Comparison of ENCODE assay signal across 8 mouse cellular contexts in the genomic region with DNA sequence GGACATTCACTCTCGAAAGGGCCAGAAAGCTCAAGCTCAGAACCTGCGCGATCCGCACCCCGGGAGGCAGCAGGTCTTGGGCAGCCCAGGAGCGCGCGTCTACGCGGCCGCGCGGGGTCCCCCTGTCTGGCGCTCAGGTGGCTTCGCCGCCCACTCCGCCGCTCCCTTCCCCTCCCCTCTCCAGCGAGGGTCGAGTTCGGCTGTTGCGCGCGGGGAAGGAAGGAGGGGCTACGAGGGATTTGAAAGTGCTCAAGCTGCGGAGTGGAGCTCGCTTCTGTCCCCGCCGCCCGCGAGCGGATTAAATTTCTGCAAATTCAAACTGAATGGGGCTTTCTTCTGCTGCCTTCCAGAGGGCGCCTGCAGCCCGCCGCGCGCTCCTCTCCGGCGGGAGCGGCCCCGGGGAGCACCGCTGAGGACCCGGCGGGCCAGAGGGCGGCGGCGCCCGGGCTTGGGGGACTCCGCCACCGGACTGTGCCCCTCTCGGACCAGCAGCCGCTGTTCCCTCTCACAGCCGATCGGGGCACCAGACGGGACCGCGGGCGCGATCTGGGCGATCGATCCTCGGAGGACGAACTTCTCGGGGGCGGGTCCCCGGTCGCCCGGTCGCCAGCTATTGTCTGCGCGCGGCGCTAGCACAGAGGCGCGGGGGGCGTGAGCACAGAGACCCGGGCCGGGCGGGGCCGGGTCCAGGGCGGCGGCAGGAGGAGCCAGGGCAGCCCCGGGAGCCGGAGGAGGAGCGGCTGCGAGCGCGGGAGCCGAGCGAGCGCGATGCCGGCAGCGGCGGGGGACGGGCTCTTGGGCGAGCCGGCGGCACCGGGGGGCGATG. TPM values are rescaled to one million over a fixed set of nuclear protein-coding genes. Genes with fewer than 3 reads are reported as not detected.
DNase-seq lines count a peak whose midpoint lies in the region; ATAC-seq lines count a peak whose summit lies in the region.

Hunk (plus strand) TSS at position 326 of the 826 bp plus-strand sequence.

- H3K27me3 ChIP-seq in embryonic facial prominence, embryonic 13.5 days, result no peaks in the 10 kb centered on the region
- peaks cover 4% of the 10 kb centered on the region; the same call in 1 of the 2 replicates for H3K27me3 ChIP-seq in heart, embryonic 12.5 days (replicated peaks)
- peaks cover 31% of the 10 kb centered on the region for H3K27me3 ChIP-seq in kidney, embryonic 15.5 days
- peaks cover 62% of the 10 kb centered on the region for H3K27me3 ChIP-seq in liver, embryonic 11.5 days (replicated peaks; ENCODE audit: control insufficient read depth, insufficient read depth, low read length)
- H3K27me3 ChIP-seq in neural tube, embryonic 14.5 days (ENCODE audit: control insufficient read depth, insufficient read depth, low read length), result no peaks in the 10 kb centered on the region

- H3K4me3 ChIP-seq in embryonic facial prominence, embryonic 13.5 days, result peak within 1 kb of the TSS; percentile 92
- H3K4me3 ChIP-seq in heart, embryonic 12.5 days, result peak within 1 kb of the TSS; percentile 86
- peak within 1 kb of the TSS; percentile 92 for H3K4me3 ChIP-seq in kidney, embryonic 15.5 days (replicated peaks)
- peak within 1 kb of the TSS; percentile 68 for H3K4me3 ChIP-seq in liver, embryonic 11.5 days (ENCODE audit: low read depth, low read length)
- H3K4me3 ChIP-seq in neural tube, embryonic 14.5 days (ENCODE audit: low read depth, low read length), result peak within 1 kb of the TSS; percentile 91

- peak within 1 kb of the TSS; percentile 95 for H3K9ac ChIP-seq in embryonic facial prominence, embryonic 13.5 days
- H3K9ac ChIP-seq in heart, embryonic 12.5 days, result peak within 1 kb of the TSS; percentile 95
- peak within 1 kb of the TSS; percentile 91 for H3K9ac ChIP-seq in kidney, embryonic 15.5 days
- H3K9ac ChIP-seq in liver, embryonic 11.5 days (ENCODE audit: low read depth, low read length), result peak within 1 kb of the TSS; percentile 67
- peak within 1 kb of the TSS; percentile 82 for H3K9ac ChIP-seq in neural tube, embryonic 14.5 days (replicated peaks; ENCODE audit: low read depth, low read length)

- peak within 1 kb of the TSS; percentile 92 for H3K4me2 ChIP-seq in embryonic facial prominence, embryonic 13.5 days
- H3K4me2 ChIP-seq in heart, embryonic 12.5 days, result peak within 1 kb of the TSS; percentile 81
- peak within 1 kb of the TSS; percentile 91 for H3K4me2 ChIP-seq in kidney, embryonic 15.5 days
- H3K4me2 ChIP-seq in liver, embryonic 11.5 days, result peak within 1 kb of the TSS; percentile 68
- peak within 1 kb of the TSS; percentile 83 for H3K4me2 ChIP-seq in neural tube, embryonic 14.5 days (ENCODE audit: low read depth, low read length)

- peaks cover 13% of the 10 kb centered on the region for H3K36me3 ChIP-seq in embryonic facial prominence, embryonic 13.5 days
- peaks cover 5% of the 10 kb centered on the region for H3K36me3 ChIP-seq in heart, embryonic 12.5 days
- H3K36me3 ChIP-seq in kidney, embryonic 15.5 days, result peaks cover 7% of the 10 kb centered on the region
- H3K36me3 ChIP-seq in liver, embryonic 11.5 days (ENCODE audit: control insufficient read depth, insufficient read depth, low read length), result no peaks in the 10 kb centered on the region
- H3K36me3 ChIP-seq in neural tube, embryonic 14.5 days (ENCODE audit: control insufficient read depth, insufficient read depth, low read length), result no peaks in the 10 kb centered on the region

- H3K9me3 ChIP-seq in embryonic facial prominence, embryonic 13.5 days, result no peaks in the 10 kb centered on the region
- peaks cover 7% of the 10 kb centered on the region; the same call in 1 of the 2 replicates for H3K9me3 ChIP-seq in heart, embryonic 12.5 days (replicated peaks)
- H3K9me3 ChIP-seq in kidney, embryonic 15.5 days (replicated peaks), result no peaks in the 10 kb centered on the region
- no peaks in the 10 kb centered on the region for H3K9me3 ChIP-seq in liver, embryonic 11.5 days (ENCODE audit: control insufficient read depth, low read length)
- H3K9me3 ChIP-seq in neural tube, embryonic 14.5 days (ENCODE audit: control insufficient read depth, low read length), result no peaks in the 10 kb centered on the region

- ATAC-seq in embryonic facial prominence, embryonic 13.5 days (ENCODE audit: insufficient number of reproducible peaks, insufficient read depth, low FRiP score, low TSS enrichment, low read depth), result peak; percentile 82
- peak; percentile 77 for ATAC-seq in heart, embryonic 12.5 days (ENCODE audit: insufficient number of reproducible peaks, low FRiP score)
- ATAC-seq in kidney, embryonic 15.5 days (replicated peaks; ENCODE audit: low FRiP score), result peak; percentile 79
- ATAC-seq in liver, embryonic 11.5 days (replicated peaks; ENCODE audit: low FRiP score), result peak; percentile 56
- ATAC-seq in neural tube, embryonic 14.5 days (ENCODE audit: low read depth), result peak; percentile 83

- DNase-seq in heart, adult 11 months, result peak; percentile 96
- no peak for DNase-seq in heart, adult 8-10 months (ENCODE audit: low spot score)
- DNase-seq in liver, embryonic 11.5 days (ENCODE audit: low spot score), result peak; percentile 77
- peak; percentile 24 to 37 for DNase-seq in thymus, postnatal 36 days

- under 1% methylated on average over 92 of the region's 101 CpGs for WGBS in embryonic facial prominence, embryonic 13.5 days
- WGBS in heart, embryonic 12.5 days, result 0% methylated on average over 90 of the region's 101 CpGs
- WGBS in kidney, embryonic 15.5 days, result under 1% methylated on average over 92 of the region's 101 CpGs
- under 1% methylated on average over 88 of the region's 101 CpGs for WGBS in liver, embryonic 11.5 days
- WGBS in neural tube, embryonic 14.5 days, result under 1% methylated on average over 76 of the region's 101 CpGs

- H3K27ac ChIP-seq in embryonic facial prominence, embryonic 13.5 days, result peak within 1 kb of the TSS; percentile 99
- H3K27ac ChIP-seq in heart, embryonic 12.5 days (ENCODE audit: poor library complexity, severe bottlenecking), result peak within 1 kb of the TSS; percentile 90
- peak within 1 kb of the TSS; percentile 97 for H3K27ac ChIP-seq in kidney, embryonic 15.5 days
- H3K27ac ChIP-seq in liver, embryonic 11.5 days (ENCODE audit: low read depth, low read length), result peak within 1 kb of the TSS; percentile 85
- peak within 1 kb of the TSS; percentile 82 for H3K27ac ChIP-seq in neural tube, embryonic 14.5 days (ENCODE audit: low read depth, low read length)

- peaks cover 43% of the 10 kb centered on the region for H3K4me1 ChIP-seq in embryonic facial prominence, embryonic 13.5 days
- peaks cover 58% of the 10 kb centered on the region for H3K4me1 ChIP-seq in heart, embryonic 12.5 days (replicated peaks)
- peaks cover 60% of the 10 kb centered on the region for H3K4me1 ChIP-seq in kidney, embryonic 15.5 days
- H3K4me1 ChIP-seq in liver, embryonic 11.5 days (replicated peaks; ENCODE audit: control insufficient read depth, insufficient read depth, low read length), result peaks cover 11% of the 10 kb centered on the region
- H3K4me1 ChIP-seq in neural tube, embryonic 14.5 days (ENCODE audit: control insufficient read depth, insufficient read depth, low read length), result peaks cover 22% of the 10 kb centered on the region

RNA-seq across cellular contexts. Expression of gene Hunk, which starts in this region (rescaled TPM):
- total RNA-seq in heart, adult 8-10 months (2022), result under 1 TPM; 0.19 to 0.79 (median 0.45) TPM
- 18.7 and 19.0 TPM in 2 replicates for polyA plus RNA-seq in embryonic facial prominence, embryonic 13.5 days (2015; fragmentation: Nextera tagmentation; extraction: Ambion mirVana)
- 19.3 and 22.4 TPM in 2 replicates for polyA plus RNA-seq in heart, embryonic 12.5 days (2016; fragmentation: Nextera tagmentation; extraction: Ambion mirVana)
- 11.8 and 13.5 TPM in 2 replicates for polyA plus RNA-seq in kidney, embryonic 15.5 days (2015; fragmentation: Nextera tagmentation; extraction: Ambion mirVana)
- 5.0 and 5.6 TPM in 2 replicates for polyA plus RNA-seq in liver, embryonic 11.5 days (2014; fragmentation: Nextera tagmentation; extraction: Ambion mirVana)
- polyA plus RNA-seq in neural tube, embryonic 14.5 days (2014; fragmentation: Nextera tagmentation; extraction: Ambion mirVana), result 7.4 and 8.0 TPM in 2 replicates
